Mouse (Mus musculus) spleen, adult 2 months (tissue): ENCODE data around the gene Rbfox1.

ENCODE experiments used
- CTCF ChIP-seq: fragments of 200-500 bp; IDR thresholded peaks from 2 replicates; pipeline ENCODE4 v1.5.1; 2011; ENCODE audit warnings: mild to moderate bottlenecking, inconsistent platforms; ENCODE audit not compliant: insufficient read depth, insufficient read length, insufficient replicate concordance; ENCODE audit errors: extremely low read depth
- POLR2A ChIP-seq: fragments of 200-500 bp; IDR thresholded peaks from 2 replicates; pipeline ENCODE4 v1.6.1; 2011; ENCODE audit warnings: low read depth, low read length, inconsistent platforms

- TF ChIP-seq CTCF (no peak), POLR2A (no peak)
Measured at GRCm38 (mm10) chr16:6997834-6998233, 1112.7 kb downstream of the Rbfox1 start.
